Mouse (Mus musculus) lung, adult 2 months (tissue): ENCODE measurements around the gene Tmem178.

Experiments used
- CTCF ChIP-seq: fragments of 200-500 bp; IDR thresholded peaks from 2 replicates; pipeline ENCODE4 v1.5.1; 2011; ENCODE audit warnings: mild to moderate bottlenecking, low read length, control low read depth; ENCODE audit not compliant: insufficient read depth
- POLR2A ChIP-seq: fragments of 200-500 bp; IDR thresholded peaks from 2 replicates; pipeline ENCODE4 v1.6.1; 2011; ENCODE audit warnings: low read depth, mild to moderate bottlenecking, control low read depth, low read length, borderline replicate concordance; ENCODE audit errors: extremely low read depth

GRCm38 (mm10) chr17:80900200-80900520, 44.3 kb upstream of the Tmem178 start:
- no peak for TF ChIP-seq CTCF
- no peak for TF ChIP-seq POLR2A
